ENCODE assay signal across 8 mouse cellular contexts in genomic region chr2:164075088-164075487, GRCm38 (mm10). TPM values are rescaled to one million over a fixed set of nuclear protein-coding genes. Genes with fewer than 3 reads are reported as not detected.
DNase-seq lines count a peak whose midpoint lies in the region; ATAC-seq and TF ChIP-seq lines count a peak whose summit lies in the region.

No protein-coding gene starts in this region.

- no peak for TF ChIP-seq POLR2A in small intestine, adult 2 months (IDR thresholded peaks at IDR 0.05; ENCODE audit: low read depth, low read length)

- H3K27ac ChIP-seq in neural tube, embryonic 11.5 days (ENCODE audit: low read depth, low read length), result no peak overlapping the region
- no peak overlapping the region for H3K27ac ChIP-seq in forebrain, postnatal 0 days (ENCODE audit: low read depth, low read length)
- peak overlapping the region; percentile 81 for H3K27ac ChIP-seq in liver, postnatal 0 days (ENCODE audit: low read depth)
- peak overlapping the region; percentile 60 for H3K27ac ChIP-seq in small intestine, adult 2 months (ENCODE audit: insufficient read depth, low read depth, low read length)

- DNase-seq in neural tube, embryonic 11.5 days (ENCODE audit: low spot score), result no peak
- no peak for DNase-seq in neural tube, embryonic 10.5 days (ENCODE audit: extremely low spot score, low spot score)
- DNase-seq in forebrain, postnatal 0 days, result no peak
- DNase-seq in liver, postnatal 0 days, result peak; percentile 52
- no peak for DNase-seq in urinary bladder, adult 2 months (ENCODE audit: low spot score)
- DNase-seq in cerebellum, adult 18-20 months, result no peak
- no peak for DNase-seq in right cerebral cortex, postnatal 10 days (ENCODE audit: low spot score in 2 of 2)

- TF ChIP-seq CTCF in forebrain, postnatal 0 days (IDR thresholded peaks at IDR 0.05; ENCODE audit: low read depth), result no peak
- TF ChIP-seq CTCF in liver, postnatal 0 days (IDR thresholded peaks at IDR 0.05; ENCODE audit: low read depth), result no peak
- no peak for TF ChIP-seq CTCF in small intestine, adult 2 months (IDR thresholded peaks at IDR 0.05; ENCODE audit: extremely low read depth, insufficient read length, insufficient replicate concordance, low read depth, low read length)

- H3K4me3 ChIP-seq in neural tube, embryonic 11.5 days (ENCODE audit: low read depth, low read length), result no peak overlapping the region; the same call in 1 of the 2 replicates
- H3K4me3 ChIP-seq in forebrain, postnatal 0 days (ENCODE audit: low read depth, low read length), result peak overlapping the region; percentile 95
- H3K4me3 ChIP-seq in liver, postnatal 0 days (ENCODE audit: low read depth, low read length), result peak overlapping the region; percentile 90
- H3K4me3 ChIP-seq in small intestine, adult 2 months (ENCODE audit: low read depth, low read length), result peak overlapping the region; percentile 51

- no peak for ATAC-seq in neural tube, embryonic 11.5 days (ENCODE audit: insufficient read depth, low FRiP score, low TSS enrichment)
- no peak for ATAC-seq in forebrain, postnatal 0 days
- ATAC-seq in liver, postnatal 0 days, result no peak

- no peak for TF ChIP-seq EP300 in liver, postnatal 0 days (IDR thresholded peaks at IDR 0.05; ENCODE audit: low read depth)

- 62% methylated on average over 5 of the region's 5 CpGs for WGBS in neural tube, embryonic 11.5 days
- WGBS in forebrain, postnatal 0 days, result 58% methylated on average over 5 of the region's 5 CpGs
- WGBS in liver, postnatal 0 days (ENCODE audit: insufficient replicate concordance), result 10% methylated on average over 5 of the region's 5 CpGs
- WGBS in small intestine, adult 2 months, result 6% methylated on average over 5 of the region's 5 CpGs

- H3K9me3 ChIP-seq in neural tube, embryonic 11.5 days (ENCODE audit: control insufficient read depth, low read length), result no peaks in the 10 kb centered on the region
- no peaks in the 10 kb centered on the region for H3K9me3 ChIP-seq in forebrain, postnatal 0 days (ENCODE audit: low read length)
- no peaks in the 10 kb centered on the region for H3K9me3 ChIP-seq in liver, postnatal 0 days (ENCODE audit: low read length)

- no peaks in the 10 kb centered on the region for H3K36me3 ChIP-seq in neural tube, embryonic 11.5 days (ENCODE audit: control insufficient read depth, insufficient read depth, low read length)
- H3K36me3 ChIP-seq in forebrain, postnatal 0 days (ENCODE audit: insufficient read depth), result peaks cover 7% of the 10 kb centered on the region; the same call in 1 of the 2 replicates
- H3K36me3 ChIP-seq in liver, postnatal 0 days (replicated peaks; ENCODE audit: insufficient read depth, low read length), result peaks cover 7% of the 10 kb centered on the region
- H3K36me3 ChIP-seq in small intestine, adult 2 months (ENCODE audit: control insufficient read depth, insufficient read depth, low read length), result peaks cover 8% of the 10 kb centered on the region

- no peaks in the 10 kb centered on the region for H3K27me3 ChIP-seq in neural tube, embryonic 11.5 days (ENCODE audit: control insufficient read depth, insufficient read depth, low read length)
- H3K27me3 ChIP-seq in forebrain, postnatal 0 days (ENCODE audit: insufficient read depth, low read length), result no peaks in the 10 kb centered on the region
- H3K27me3 ChIP-seq in liver, postnatal 0 days (ENCODE audit: insufficient read depth, low read length), result no peaks in the 10 kb centered on the region
- H3K27me3 ChIP-seq in small intestine, adult 2 months (ENCODE audit: control insufficient read depth, insufficient read depth, low read length), result no peaks in the 10 kb centered on the region

- peak overlapping the region; percentile 80 for H3K4me2 ChIP-seq in neural tube, embryonic 11.5 days (ENCODE audit: low read depth)
- peak overlapping the region; percentile 67 for H3K4me2 ChIP-seq in forebrain, postnatal 0 days (ENCODE audit: low read depth)
- peak overlapping the region; percentile 90 for H3K4me2 ChIP-seq in liver, postnatal 0 days (ENCODE audit: low read depth, low read length)

- H3K9ac ChIP-seq in neural tube, embryonic 11.5 days (ENCODE audit: low read length), result no peak overlapping the region
- no peak overlapping the region for H3K9ac ChIP-seq in forebrain, postnatal 0 days
- peak overlapping the region; percentile 87 for H3K9ac ChIP-seq in liver, postnatal 0 days (replicated peaks)

- peaks cover 10% of the 10 kb centered on the region for H3K4me1 ChIP-seq in neural tube, embryonic 11.5 days (ENCODE audit: control insufficient read depth, insufficient read depth, low read length)
- H3K4me1 ChIP-seq in forebrain, postnatal 0 days (ENCODE audit: insufficient read depth), result peaks cover 10% of the 10 kb centered on the region
- H3K4me1 ChIP-seq in liver, postnatal 0 days (ENCODE audit: insufficient read depth), result peaks cover 25% of the 10 kb centered on the region
- peaks cover 5% of the 10 kb centered on the region; the same call in 1 of the 2 replicates for H3K4me1 ChIP-seq in small intestine, adult 2 months (ENCODE audit: control insufficient read depth, insufficient read depth, insufficient read length, low read length)

RNA-seq across cellular contexts. Expression of gene Tomm34, which starts 4.1 kb away (rescaled TPM):
- polyA plus RNA-seq in neural tube, embryonic 11.5 days (2014; fragmentation: Nextera tagmentation; extraction: Ambion mirVana), result 50.5 and 51.2 TPM in 2 replicates
- total RNA-seq in forebrain, postnatal 0 days (2014; rRNA removed), result 37.2 and 42.2 TPM in 2 replicates
- polyA plus RNA-seq in forebrain, postnatal 0 days (2015; fragmentation: Nextera tagmentation; extraction: Ambion mirVana), result 49.4 and 54.2 TPM in 2 replicates
- 11.6 and 13.3 TPM in 2 replicates for polyA plus RNA-seq in liver, postnatal 0 days (2015; fragmentation: Nextera tagmentation; extraction: Ambion mirVana)
- 20.0 and 39.4 TPM in 2 replicates for polyA plus RNA-seq in small intestine, adult 2 months (2012; rRNA removed)
- 38.6 and 48.0 TPM in 2 replicates for polyA plus RNA-seq in urinary bladder, adult 2 months (2012; rRNA removed)

RNA-seq across cellular contexts. Expression of gene Stk4, which starts 5.0 kb away (rescaled TPM):
- polyA plus RNA-seq in neural tube, embryonic 11.5 days (2014; fragmentation: Nextera tagmentation; extraction: Ambion mirVana), result 34.5 and 34.8 TPM in 2 replicates
- 33.5 and 36.1 TPM in 2 replicates for total RNA-seq in forebrain, postnatal 0 days (2014; rRNA removed)
- polyA plus RNA-seq in forebrain, postnatal 0 days (2015; fragmentation: Nextera tagmentation; extraction: Ambion mirVana), result 17.4 and 19.3 TPM in 2 replicates
- 9.8 and 10.8 TPM in 2 replicates for polyA plus RNA-seq in liver, postnatal 0 days (2015; fragmentation: Nextera tagmentation; extraction: Ambion mirVana)
- polyA plus RNA-seq in small intestine, adult 2 months (2012; rRNA removed), result 4.9 and 10.8 TPM in 2 replicates
- 18.3 and 20.9 TPM in 2 replicates for polyA plus RNA-seq in urinary bladder, adult 2 months (2012; rRNA removed)

RNA-seq across cellular contexts. Expression of gene Pabpc1l, which starts 49.8 kb away (rescaled TPM):
- 1.5 and 1.6 TPM in 2 replicates for polyA plus RNA-seq in neural tube, embryonic 11.5 days (2014; fragmentation: Nextera tagmentation; extraction: Ambion mirVana)
- 0.71 and 1.1 TPM in 2 replicates for total RNA-seq in forebrain, postnatal 0 days (2014; rRNA removed)
- 1.8 and 2.6 TPM in 2 replicates for polyA plus RNA-seq in forebrain, postnatal 0 days (2015; fragmentation: Nextera tagmentation; extraction: Ambion mirVana)
- 0.46 and 0.63 TPM in 2 replicates for polyA plus RNA-seq in liver, postnatal 0 days (2015; fragmentation: Nextera tagmentation; extraction: Ambion mirVana)
- polyA plus RNA-seq in small intestine, adult 2 months (2012; rRNA removed), result 0.10 and 0.18 TPM in 2 replicates
- 0.95 and 1.6 TPM in 2 replicates for polyA plus RNA-seq in urinary bladder, adult 2 months (2012; rRNA removed)

Comparison
In these comparisons a context has a peak if more than half of its experiments do, and no peak if none do; other contexts are left out.
1. H3K27ac ChIP-seq: peak in liver, postnatal 0 days (single experiment) and small intestine, adult 2 months (single experiment); none in neural tube, embryonic 11.5 days (single experiment) and forebrain, postnatal 0 days (single experiment).
2. Peak in every context shown above with its lines, with median percentiles within 50 percentile points of each other: H3K4me2 ChIP-seq.